Mouse (Mus musculus) liver, embryonic 15.5 days (tissue): ENCODE results near the gene Zfp759. TPM values are rescaled to one million over a fixed set of nuclear protein-coding genes. Genes with fewer than 3 reads are reported as not detected.
"Not testable (repeated sequence)": the region's sequence is repeated elsewhere in the genome, so short reads cannot be mapped to it uniquely, and the experiment has no call there.

Experiments
- ATAC-seq: fragments of 200-750 bp; cut with Nextera tagmentation; 2 replicates; pipeline ENCODE4 v1.8.0; 2017; ENCODE audit warnings: moderate number of reproducible peaks, mild to moderate bottlenecking, moderate library complexity; ENCODE audit not compliant: insufficient read depth
- H3K27ac ChIP-seq: fragments of 300-500 bp; sonication (generic); replicated peaks from 2 replicates; pipeline ENCODE4 v1.5.1; 2015; ENCODE audit warnings: mild to moderate bottlenecking, inconsistent platforms
- H3K27me3 ChIP-seq: fragments of 300-500 bp; sonication (generic); 2 replicates; pipeline ENCODE4 v1.6.1; 2015; ENCODE audit warnings: mild to moderate bottlenecking, inconsistent platforms
- H3K36me3 ChIP-seq: fragments of 300-500 bp; sonication (generic); replicated peaks from 2 replicates; pipeline ENCODE4 v1.6.1; 2015; ENCODE audit warnings: moderate library complexity, mild to moderate bottlenecking, inconsistent platforms
- H3K4me1 ChIP-seq: fragments of 300-500 bp; sonication (generic); replicated peaks from 2 replicates; pipeline ENCODE4 v1.6.1; 2015; ENCODE audit warnings: inconsistent platforms
- H3K4me2 ChIP-seq: fragments of 300-500 bp; sonication (generic); 2 replicates; pipeline ENCODE4 v1.6.1; 2015; ENCODE audit warnings: moderate library complexity, mild to moderate bottlenecking, inconsistent platforms
- H3K4me3 ChIP-seq: fragments of 300-500 bp; sonication (generic); replicated peaks from 2 replicates; pipeline ENCODE4 v1.5.1; 2015; ENCODE audit warnings: mild to moderate bottlenecking, inconsistent platforms
- H3K9ac ChIP-seq: fragments of 300-500 bp; sonication (generic); 2 replicates; pipeline ENCODE4 v1.6.1; 2015; ENCODE audit warnings: moderate library complexity, mild to moderate bottlenecking, inconsistent platforms
- H3K9me3 ChIP-seq: fragments of 300-500 bp; sonication (generic); replicated peaks from 2 replicates; pipeline ENCODE4 v1.6.1; 2016; ENCODE audit warnings: inconsistent platforms
- WGBS: fragments of 180-500 bp; shearing (Covaris S2); methylation state at CpG from one replicate; pipeline ENCODE4 v1.1.7; 2015; ENCODE audit warnings: mixed read lengths; ENCODE audit not compliant: insufficient replicate concordance; 5-methylcytosine and 5-hydroxymethylcytosine counted together
- polyA plus RNA-seq: library from polyadenylated mRNA; unstranded; fragments of >200 nt; fragmentation: Nextera tagmentation; extraction: Ambion mirVana; gene quantifications from 2 replicates; pipeline ENCODE4 v1.2.1, GENCODE M21; 2015

The Zfp759 gene
- 0.40 and 0.44 TPM in 2 replicates for polyA plus RNA-seq

GRCm38 (mm10) chr13:67121360-67121759 is at the start of gene Zfp759:
Gene Zfp759 (plus strand): TSS chr13:67121660.
- H3K27ac ChIP-seq, ATAC-seq, H3K36me3 ChIP-seq, H3K4me2 ChIP-seq, H3K27me3 ChIP-seq, H3K9ac ChIP-seq, H3K9me3 ChIP-seq, H3K4me3 ChIP-seq, H3K4me1 ChIP-seq: not testable (repeated sequence)

- no peaks in the 10 kb centered on the region for H3K27me3 ChIP-seq
- ATAC-seq = no peak
- H3K9me3 ChIP-seq = 0 out of 2 replicates have a peak, but pooled peaks cover 2% of the 10 kb centered on the region
- H3K9ac ChIP-seq = no peak overlapping the region
- H3K4me3 ChIP-seq = no peak overlapping the region
- no peak overlapping the region for H3K4me2 ChIP-seq
- H3K4me1 ChIP-seq = no peaks in the 10 kb centered on the region
- WGBS = 71% methylated on average over 2 of the region's 2 CpGs
- peaks cover 30% of the 10 kb centered on the region for H3K36me3 ChIP-seq
- H3K27ac ChIP-seq = no peak overlapping the region
Observed at GRCm38 (mm10) chr13:67072786-67073185, 48.7 kb upstream of the Zfp759 start.

- peaks cover 16% of the 10 kb centered on the region for H3K4me1 ChIP-seq
- WGBS = 84% methylated on average over 2 of the region's 2 CpGs
- H3K27ac ChIP-seq = no peak overlapping the region
- no peak for ATAC-seq
- no peak overlapping the region for H3K4me3 ChIP-seq
- no peak overlapping the region for H3K4me2 ChIP-seq
- H3K27me3 ChIP-seq = no peaks in the 10 kb centered on the region
- H3K36me3 ChIP-seq = peaks cover 17% of the 10 kb centered on the region
- H3K9me3 ChIP-seq = no peaks in the 10 kb centered on the region
- H3K9ac ChIP-seq = no peak overlapping the region
Observed at GRCm38 (mm10) chr13:67077244-67077643, 44.2 kb upstream of the Zfp759 start.

GRCm38 (mm10) chr13:67081142-67081713 is 40.2 kb upstream of the Zfp759 start:
- ATAC-seq = peak; percentile 100
- H3K27me3 ChIP-seq = no peaks in the 10 kb centered on the region
- H3K4me2 ChIP-seq = peak overlapping the region; percentile 80
- H3K4me3 ChIP-seq = peak overlapping the region; percentile 66
- no peaks in the 10 kb centered on the region for H3K36me3 ChIP-seq
- H3K9ac ChIP-seq = peak overlapping the region; percentile 53
- under 1% methylated on average over 24 of the region's 24 CpGs for WGBS
- H3K4me1 ChIP-seq = peaks cover 17% of the 10 kb centered on the region
- H3K9me3 ChIP-seq = no peaks in the 10 kb centered on the region
- H3K27ac ChIP-seq = peak overlapping the region; percentile 82

- no peak overlapping the region for H3K9ac ChIP-seq
- H3K4me2 ChIP-seq = peak overlapping the region; percentile 80
- H3K36me3 ChIP-seq = no peaks in the 10 kb centered on the region
- no peaks in the 10 kb centered on the region for H3K9me3 ChIP-seq
- no peak for ATAC-seq
- peaks cover 17% of the 10 kb centered on the region for H3K4me1 ChIP-seq
- no peaks in the 10 kb centered on the region for H3K27me3 ChIP-seq
- H3K4me3 ChIP-seq = peak overlapping the region; percentile 66; the same call in 1 of the 2 replicates
- H3K27ac ChIP-seq = peak overlapping the region; percentile 82
- 37% methylated on average over 1 of the region's 1 CpGs for WGBS
Observed at GRCm38 (mm10) chr13:67081946-67082345, 39.5 kb upstream of the Zfp759 start.

- Histone ChIP-seq H3K36me3 (no peaks in the 10 kb centered on the region), H3K9me3 (no peaks in the 10 kb centered on the region), H3K4me3 (no peak overlapping the region), H3K4me2 (no peak overlapping the region), H3K9ac (no peak overlapping the region), H3K27me3 (no peaks in the 10 kb centered on the region), H3K4me1 (no peaks in the 10 kb centered on the region), H3K27ac (no peak overlapping the region)
- WGBS = 28% methylated on average over 1 of the region's 1 CpGs
- no peak for ATAC-seq
Observed at GRCm38 (mm10) chr13:67090154-67090553, 31.3 kb upstream of the Zfp759 start.

- no peak within 1 kb of the TSS for H3K4me3 ChIP-seq
- H3K27me3 ChIP-seq = no peaks in the 10 kb centered on the region
- H3K9ac ChIP-seq = no peak within 1 kb of the TSS
- H3K4me2 ChIP-seq = no peak within 1 kb of the TSS
- no peaks in the 10 kb centered on the region for H3K9me3 ChIP-seq
- ATAC-seq = no peak
- H3K27ac ChIP-seq = no peak within 1 kb of the TSS
- WGBS = 77% methylated on average over 10 of the region's 10 CpGs
- H3K36me3 ChIP-seq = peaks cover 17% of the 10 kb centered on the region
- no peaks in the 10 kb centered on the region for H3K4me1 ChIP-seq
Observed at GRCm38 (mm10) chr13:67097876-67098275, 23.6 kb upstream of the Zfp759 start, which contains the start of gene Zfp708. Gene Zfp708 (minus strand): TSS chr13:67097976.

GRCm38 (mm10) chr13:67107681-67108080 is 13.8 kb upstream of the Zfp759 start:
- peak overlapping the region; percentile 73 for H3K9ac ChIP-seq
- WGBS = 47% methylated on average over 9 of the region's 9 CpGs
- H3K4me1 ChIP-seq = peaks cover 17% of the 10 kb centered on the region
- H3K27me3 ChIP-seq = no peaks in the 10 kb centered on the region
- H3K27ac ChIP-seq = peak overlapping the region; percentile 88
- H3K4me3 ChIP-seq = peak overlapping the region; percentile 71
- ATAC-seq = peak; percentile 3; the same call in 1 of the 2 replicates
- no peaks in the 10 kb centered on the region for H3K9me3 ChIP-seq
- H3K36me3 ChIP-seq = peaks cover 11% of the 10 kb centered on the region
- peak overlapping the region; percentile 74 for H3K4me2 ChIP-seq

- peak; percentile 96 for ATAC-seq
- Histone ChIP-seq H3K4me3 (peak within 1 kb of the TSS; percentile 71), H3K9ac (peak within 1 kb of the TSS; percentile 73), H3K27ac (peak within 1 kb of the TSS; percentile 88), H3K27me3 (no peaks in the 10 kb centered on the region), H3K4me2 (peak within 1 kb of the TSS; percentile 74), H3K9me3 (no peaks in the 10 kb centered on the region), H3K4me1 (peaks cover 17% of the 10 kb centered on the region), H3K36me3 (peaks cover 11% of the 10 kb centered on the region)
- WGBS = under 1% methylated on average over 17 of the region's 17 CpGs
Observed at GRCm38 (mm10) chr13:67108194-67108820, 13.2 kb upstream of the Zfp759 start, which contains the start of gene Gm28557. Gene Gm28557 (minus strand): TSS chr13:67108604.

- Histone ChIP-seq H3K9me3 (no peaks in the 10 kb centered on the region), H3K4me1 (peaks cover 17% of the 10 kb centered on the region), H3K4me2 (peak overlapping the region; percentile 74), H3K36me3 (peaks cover 11% of the 10 kb centered on the region), H3K9ac (0 out of 2 replicates have a peak overlapping the region, but pooled peaks have one; percentile 18), H3K27me3 (no peaks in the 10 kb centered on the region), H3K4me3 (peak overlapping the region; percentile 71), H3K27ac (0 out of 2 replicates have a peak overlapping the region, but pooled peaks have one; percentile 20)
- 5% methylated on average over 9 of the region's 9 CpGs for WGBS
- ATAC-seq = peak; percentile 41
Observed at GRCm38 (mm10) chr13:67108821-67109206, 12.6 kb upstream of the Zfp759 start.

GRCm38 (mm10) chr13:67112096-67112495 is 9.4 kb upstream of the Zfp759 start:
- H3K9ac ChIP-seq = no peak overlapping the region
- H3K4me3 ChIP-seq = no peak overlapping the region
- peaks cover 11% of the 10 kb centered on the region for H3K4me1 ChIP-seq
- WGBS = 69% methylated on average over 12 of the region's 12 CpGs
- H3K36me3 ChIP-seq = no peaks in the 10 kb centered on the region
- no peaks in the 10 kb centered on the region for H3K27me3 ChIP-seq
- H3K27ac ChIP-seq = no peak overlapping the region
- H3K4me2 ChIP-seq = no peak overlapping the region
- ATAC-seq = no peak
- H3K9me3 ChIP-seq = no peaks in the 10 kb centered on the region
